Mouse (Mus musculus): ENCODE measurements around the gene Wbp1. TPM values are rescaled to one million over a fixed set of nuclear protein-coding genes. Genes with fewer than 3 reads are reported as not detected.

Gene Wbp1
- total and polyA plus RNA-seq, 3 experiments = 42.4 to 72.8 TPM; not detected in 1

DNA sequence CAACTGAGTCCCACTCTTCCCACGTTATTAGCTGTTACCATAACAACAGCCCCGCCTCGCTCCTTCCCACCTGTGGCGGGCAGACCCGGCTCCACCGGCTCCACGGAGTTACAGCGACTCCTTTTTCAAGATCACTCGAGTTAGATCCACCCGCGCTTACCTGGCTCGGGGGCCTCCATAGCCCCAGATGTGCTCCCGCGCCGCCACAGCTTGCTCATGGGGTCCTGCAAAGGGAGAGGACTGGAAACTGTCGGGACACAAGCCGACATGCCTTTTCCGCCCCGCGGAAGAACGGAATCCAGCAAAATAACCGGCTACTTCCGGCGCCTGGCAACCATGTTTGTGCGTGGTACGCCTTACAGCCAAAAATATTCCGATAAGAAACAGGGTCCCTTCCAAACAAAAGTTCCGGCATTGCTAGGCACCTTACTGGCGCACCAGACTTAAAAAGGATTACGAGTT is 3.5 kb upstream of the Wbp1 start:
- peak; percentile 98 for DNase-seq (ENCODE audit: low read depth, low spot score)
- H3K9ac ChIP-seq (ENCODE audit: control insufficient read depth, low read depth, low read length, poor library complexity, severe bottlenecking) = peak overlapping the region; percentile 92
- TF ChIP-seq CHD2 (IDR thresholded peaks at IDR 0.05; ENCODE audit: low read length) (no peak), ZC3H11A (IDR thresholded peaks at IDR 0.05; ENCODE audit: low read depth, low read length) (no peak), TBP (IDR thresholded peaks at IDR 0.05; ENCODE audit: low read depth, low read length) (peak; percentile 95), MYC (IDR thresholded peaks at IDR 0.05; ENCODE audit: low read depth, low read length) (peak; percentile 94), JUND (IDR thresholded peaks at IDR 0.05; ENCODE audit: low read depth, low read length) (no peak), POLR2A (IDR thresholded peaks at IDR 0.05; ENCODE audit: control insufficient read depth in 1 of 2, insufficient read depth in 1 of 2, low read depth in 1 of 2, low read length in 2 of 2, poor library complexity in 1 of 2) (peak; percentile 84 to 91), ELF1 (IDR thresholded peaks at IDR 0.05; ENCODE audit: low read depth, low read length) (peak; percentile 92), GABPA (IDR thresholded peaks at IDR 0.05; ENCODE audit: low read depth, low read length) (no peak), GATA1 (IDR thresholded peaks at IDR 0.05; ENCODE audit: low read depth, low read length) (0 out of 2 replicates have a peak, but pooled peaks have one; percentile 25), POLR2AphosphoS2 (IDR thresholded peaks at IDR 0.05; ENCODE audit: low read length) (peak; percentile 73; the same call in 1 of the 2 replicates), RAD21 (IDR thresholded peaks at IDR 0.05; ENCODE audit: low read depth, low read length) (no peak), CHD1 (IDR thresholded peaks at IDR 0.05; ENCODE audit: low read depth, low read length) (no peak), HCFC1 (IDR thresholded peaks at IDR 0.05; ENCODE audit: low read depth, low read length) (peak; percentile 96), EP300 (IDR thresholded peaks at IDR 0.05; ENCODE audit: low read depth in 1 of 2, low read length in 2 of 2) (no peak), SIN3A (IDR thresholded peaks at IDR 0.05; ENCODE audit: low read length) (peak; percentile 98), ETS1 (IDR thresholded peaks at IDR 0.05; ENCODE audit: low read depth, low read length) (no peak), NELFE (IDR thresholded peaks at IDR 0.05; ENCODE audit: low read depth, low read length) (peak; percentile 79), TCF12 (IDR thresholded peaks at IDR 0.05; ENCODE audit: low read depth, low read length) (peak; percentile 80), MAFK (IDR thresholded peaks at IDR 0.05; ENCODE audit: borderline replicate concordance, low read depth, low read length) (no peak), USF2 (IDR thresholded peaks at IDR 0.05; ENCODE audit: borderline replicate concordance in 1 of 2, insufficient read depth in 1 of 2, low read depth in 1 of 2, low read length in 2 of 2) (no peak), BHLHE40 (IDR thresholded peaks at IDR 0.05; ENCODE audit: borderline replicate concordance, low read depth, low read length) (no peak), KAT2A (conservative IDR thresholded peaks at IDR 0.05; ENCODE audit: low read depth, low read length) (peak; percentile 65; the same call in 1 of the 2 replicates), ZMIZ1 (IDR thresholded peaks at IDR 0.05; ENCODE audit: low read depth, low read length) (no peak), MAZ (IDR thresholded peaks at IDR 0.05; ENCODE audit: low read depth, low read length) (peak; percentile 21; the same call in 1 of the 2 replicates), TAL1 (IDR thresholded peaks at IDR 0.05; ENCODE audit: low read length) (no peak), MXI1 (IDR thresholded peaks at IDR 0.05; ENCODE audit: low read depth, low read length) (peak; percentile 95), USF1 (IDR thresholded peaks at IDR 0.05; ENCODE audit: low read depth, low read length) (no peak), RCOR1 (IDR thresholded peaks at IDR 0.05; ENCODE audit: low read depth, low read length) (no peak), MYB (IDR thresholded peaks at IDR 0.05; ENCODE audit: low read depth, low read length) (no peak; the same call in 1 of the 2 replicates), POLR2AphosphoS5 (IDR thresholded peaks at IDR 0.05; ENCODE audit: borderline replicate concordance, low read depth, low read length) (0 out of 2 replicates have a peak, but pooled peaks have one; percentile 15), UBTF (IDR thresholded peaks at IDR 0.05; ENCODE audit: borderline replicate concordance, insufficient read depth, low read depth, low read length) (no peak), ZNF384 (IDR thresholded peaks at IDR 0.05; ENCODE audit: low read depth, low read length) (no peak), ZKSCAN1 (IDR thresholded peaks at IDR 0.05; ENCODE audit: low read depth, low read length) (no peak), CTCF (IDR thresholded peaks at IDR 0.05 in 2 of 3, conservative IDR thresholded peaks at IDR 0.05 in 1 of 3; ENCODE audit: control insufficient read depth in 1 of 3, insufficient read depth in 1 of 3, low read depth in 2 of 3, low read length in 3 of 3, poor library complexity in 1 of 3, severe bottlenecking in 1 of 3) (0 out of 6 replicates have a peak, but pooled peaks of 1 of the 3 experiments have one; percentile 4), NRF1 (IDR thresholded peaks at IDR 0.05; ENCODE audit: insufficient read depth, low read depth, low read length, poor library complexity, severe bottlenecking) (no peak)
- H3K79me2 ChIP-seq (ENCODE audit: control insufficient read depth, insufficient read depth, low read length, poor library complexity) = peaks cover 22% of the 10 kb centered on the region
- H3K27me3 ChIP-seq (ENCODE audit: control insufficient read depth in 1 of 2, insufficient read depth in 2 of 2, low read length in 2 of 2) = no peaks in the 10 kb centered on the region
- H3K36me3 ChIP-seq (ENCODE audit: control insufficient read depth in 1 of 2, insufficient read depth in 2 of 2, low read length in 2 of 2) = peaks cover 0 to 18% of the 10 kb centered on the region in 2 experiments; a peak in 2 of 4 replicates
- no peaks in the 10 kb centered on the region for H3K9me3 ChIP-seq (replicated peaks; ENCODE audit: insufficient read depth, low read length)
- peak overlapping the region; percentile 76 to 96 for H3K4me3 ChIP-seq (ENCODE audit: control insufficient read depth in 1 of 2, insufficient read depth in 1 of 2, low read depth in 2 of 2, low read length in 2 of 2)
- peak overlapping the region; percentile 81 for H3K27ac ChIP-seq (ENCODE audit: control insufficient read depth, low read depth, low read length)
- peaks cover 0 to 15% of the 10 kb centered on the region in 2 experiments; a peak in 3 of 4 replicates for H3K4me1 ChIP-seq (ENCODE audit: control insufficient read depth in 1 of 2, insufficient read depth in 2 of 2, low read length in 2 of 2)

All from MEL (cell line).